Mouse (Mus musculus): ENCODE measurements around the gene Lrch1. TPM values are rescaled to one million over a fixed set of nuclear protein-coding genes. Genes with fewer than 3 reads are reported as not detected.

The Lrch1 gene
- polyA plus RNA-seq, 1 experiment from 2014 or later = 16.0 TPM

DNA sequence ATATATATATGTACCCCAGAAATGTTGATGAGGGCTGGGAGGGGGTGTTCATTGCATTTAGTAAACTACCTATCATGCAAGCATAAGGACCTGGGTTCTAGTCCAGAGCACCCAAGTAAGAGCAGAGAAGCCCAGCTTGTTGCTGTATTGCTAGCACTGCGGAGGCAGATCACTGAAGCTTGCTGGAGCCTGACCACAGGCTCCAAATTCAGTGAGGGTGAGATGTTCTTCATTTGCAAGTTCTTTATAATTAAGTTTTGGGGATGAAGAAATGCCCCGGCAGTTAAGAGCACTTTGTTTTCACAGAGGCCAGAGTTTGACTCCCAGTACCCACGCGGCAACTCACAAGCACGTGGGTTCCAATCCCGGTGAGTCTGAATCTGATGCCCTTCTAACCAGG lies 12.6 kb downstream of the Lrch1 start:
- Histone ChIP-seq H3K9ac (replicated peaks; ENCODE audit: low read depth, low read length) (no peak overlapping the region), H3K36me3 (ENCODE audit: control insufficient read depth, insufficient read depth, low read length) (no peaks in the 10 kb centered on the region)
- WGBS = 94% methylated on average over 6 of the region's 6 CpGs

DNA sequence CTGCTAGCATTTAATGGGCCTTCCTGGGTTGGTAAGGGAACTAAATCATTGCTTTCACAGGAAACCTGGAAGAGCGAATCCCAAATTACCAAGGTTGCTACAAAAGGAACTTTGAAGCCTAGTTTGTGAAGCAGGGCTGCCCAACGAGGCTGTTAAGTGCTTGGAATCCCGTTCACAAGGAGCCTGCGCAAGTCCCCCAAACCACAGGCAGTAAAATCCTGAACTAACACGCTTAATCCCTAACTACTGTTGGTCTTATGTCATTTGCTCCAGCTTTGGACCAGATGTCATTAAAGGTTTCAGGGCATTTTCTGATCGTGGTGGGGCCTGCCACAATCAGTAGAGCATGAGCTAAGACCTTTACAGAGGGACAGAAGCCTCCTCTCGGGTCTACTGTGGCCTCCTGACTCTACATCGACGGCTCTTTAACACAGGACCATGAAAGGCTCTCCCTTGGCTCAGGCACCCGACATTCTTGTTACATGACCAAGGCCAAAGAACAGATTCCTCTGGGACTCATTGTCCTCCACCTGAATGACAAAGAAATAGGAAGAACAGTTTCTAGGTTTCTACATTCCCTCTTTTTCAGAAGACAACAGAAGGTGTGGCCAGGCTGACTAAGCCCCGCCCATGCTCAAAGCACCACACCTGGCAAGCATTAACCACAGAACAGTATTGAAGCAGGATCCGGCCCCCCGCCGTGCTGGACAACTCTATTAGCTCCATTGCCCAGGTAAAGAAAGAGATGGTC lies 13.5 kb downstream of the Lrch1 start:
- 0 out of 2 replicates have a peak, but pooled peaks cover 2% of the 10 kb centered on the region for H3K4me1 ChIP-seq (ENCODE audit: control insufficient read depth, insufficient read depth, low read length)
- no peak overlapping the region for H3K27ac ChIP-seq (ENCODE audit: low read length)
- ATAC-seq (ENCODE audit: insufficient number of reproducible peaks, insufficient read depth, low FRiP score, low read depth) = no peak
- H3K4me2 ChIP-seq (replicated peaks; ENCODE audit: low read depth, low read length) = no peak overlapping the region
- H3K36me3 ChIP-seq (ENCODE audit: control insufficient read depth, insufficient read depth, low read length) = no peaks in the 10 kb centered on the region
- 79% methylated on average over 14 of the region's 14 CpGs for WGBS
- no peak overlapping the region for H3K9ac ChIP-seq (replicated peaks; ENCODE audit: low read depth, low read length)
- H3K4me3 ChIP-seq (ENCODE audit: low read depth, low read length) = no peak overlapping the region
- H3K27me3 ChIP-seq (ENCODE audit: control insufficient read depth, insufficient read depth, low read length) = no peaks in the 10 kb centered on the region
- H3K9me3 ChIP-seq (ENCODE audit: control insufficient read depth, low read depth, low read length) = no peaks in the 10 kb centered on the region

More for the DNA sequence above, 12.6 kb downstream of the Lrch1 start:
- H3K4me3 ChIP-seq (ENCODE audit: low read depth, low read length) = no peak overlapping the region
- H3K4me1 ChIP-seq (ENCODE audit: control insufficient read depth, insufficient read depth, low read length) = no peaks in the 10 kb centered on the region
- no peaks in the 10 kb centered on the region for H3K9me3 ChIP-seq (ENCODE audit: control insufficient read depth, low read depth, low read length)
- no peak overlapping the region for H3K27ac ChIP-seq (ENCODE audit: low read length)
- no peak for ATAC-seq (ENCODE audit: insufficient number of reproducible peaks, insufficient read depth, low FRiP score, low read depth)
- no peak overlapping the region for H3K4me2 ChIP-seq (replicated peaks; ENCODE audit: low read depth, low read length)
- no peaks in the 10 kb centered on the region for H3K27me3 ChIP-seq (ENCODE audit: control insufficient read depth, insufficient read depth, low read length)

DNA sequence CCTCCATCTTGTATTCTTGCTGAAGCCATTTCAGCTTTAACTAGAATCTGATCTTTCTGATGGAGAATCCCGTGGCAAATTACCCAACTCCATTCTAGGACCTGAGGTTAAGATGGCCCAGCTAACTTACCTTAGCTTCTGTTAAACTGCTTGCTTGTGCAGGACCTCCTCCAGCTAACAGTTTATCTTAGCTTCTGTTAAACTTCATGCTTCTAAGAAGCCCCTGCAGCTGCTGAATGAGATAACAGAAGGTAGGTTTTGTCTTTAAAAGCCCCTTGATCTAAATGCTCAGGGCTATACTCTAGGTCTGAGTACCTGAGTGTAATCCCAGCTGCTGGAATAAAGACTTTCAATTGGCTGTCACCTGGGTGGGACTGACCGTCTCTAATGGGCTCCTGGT lies 17.9 kb downstream of the Lrch1 start:
- ATAC-seq (ENCODE audit: insufficient number of reproducible peaks, insufficient read depth, low FRiP score, low read depth) = no peak
- 62% methylated on average over 2 of the region's 2 CpGs for WGBS

DNA sequence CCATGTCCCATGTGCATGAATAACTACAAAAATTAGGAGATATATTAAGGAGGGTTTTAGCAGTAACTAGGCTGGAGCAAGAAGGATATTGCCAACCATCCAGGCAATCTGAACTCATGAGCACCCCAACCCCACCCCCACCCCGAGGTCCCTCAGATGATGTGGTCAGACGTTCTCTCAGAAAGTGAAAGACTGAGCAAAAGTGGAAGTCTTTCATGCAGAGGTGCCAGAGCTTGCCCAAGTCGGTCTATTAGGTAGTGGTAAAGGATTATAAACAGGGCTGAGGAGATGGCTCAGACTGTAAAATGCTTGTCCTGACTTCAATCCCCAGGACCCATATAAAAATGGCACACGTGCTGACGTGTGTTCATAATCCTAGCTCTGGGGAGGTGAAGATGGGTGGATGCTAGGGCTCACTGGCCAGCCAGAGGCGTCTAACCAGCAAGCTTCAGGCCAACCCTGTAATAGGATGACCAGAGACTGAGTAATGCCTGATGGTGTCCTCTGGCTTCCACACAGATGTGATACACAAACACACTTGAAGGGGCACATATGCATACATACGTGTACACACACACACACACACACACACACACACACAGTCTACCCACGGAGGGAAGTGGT lies 18.8 kb downstream of the Lrch1 start:
- H3K27ac ChIP-seq (ENCODE audit: low read length) = no peak overlapping the region
- H3K27me3 ChIP-seq (ENCODE audit: control insufficient read depth, insufficient read depth, low read length) = no peaks in the 10 kb centered on the region
- H3K4me2 ChIP-seq (replicated peaks; ENCODE audit: low read depth, low read length) = no peak overlapping the region
- H3K4me3 ChIP-seq (ENCODE audit: low read depth, low read length) = no peak overlapping the region
- no peaks in the 10 kb centered on the region; the same call in 1 of the 2 replicates for H3K36me3 ChIP-seq (ENCODE audit: control insufficient read depth, insufficient read depth, low read length)
- H3K4me1 ChIP-seq (ENCODE audit: control insufficient read depth, insufficient read depth, low read length) = peaks cover 17% of the 10 kb centered on the region
- ATAC-seq (ENCODE audit: insufficient number of reproducible peaks, insufficient read depth, low FRiP score, low read depth) = no peak
- H3K9ac ChIP-seq (replicated peaks; ENCODE audit: low read depth, low read length) = no peak overlapping the region
- H3K9me3 ChIP-seq (ENCODE audit: control insufficient read depth, low read depth, low read length) = no peaks in the 10 kb centered on the region
- WGBS = 91% methylated on average over 8 of the region's 8 CpGs

More for the DNA sequence above, 17.9 kb downstream of the Lrch1 start:
- Histone ChIP-seq H3K36me3 (ENCODE audit: control insufficient read depth, insufficient read depth, low read length) (no peaks in the 10 kb centered on the region; the same call in 1 of the 2 replicates), H3K4me1 (ENCODE audit: control insufficient read depth, insufficient read depth, low read length) (peaks cover 13% of the 10 kb centered on the region), H3K9ac (replicated peaks; ENCODE audit: low read depth, low read length) (no peak overlapping the region), H3K9me3 (ENCODE audit: control insufficient read depth, low read depth, low read length) (no peaks in the 10 kb centered on the region), H3K4me2 (replicated peaks; ENCODE audit: low read depth, low read length) (no peak overlapping the region), H3K27me3 (ENCODE audit: control insufficient read depth, insufficient read depth, low read length) (no peaks in the 10 kb centered on the region), H3K4me3 (ENCODE audit: low read depth, low read length) (no peak overlapping the region), H3K27ac (ENCODE audit: low read length) (no peak overlapping the region)

DNA sequence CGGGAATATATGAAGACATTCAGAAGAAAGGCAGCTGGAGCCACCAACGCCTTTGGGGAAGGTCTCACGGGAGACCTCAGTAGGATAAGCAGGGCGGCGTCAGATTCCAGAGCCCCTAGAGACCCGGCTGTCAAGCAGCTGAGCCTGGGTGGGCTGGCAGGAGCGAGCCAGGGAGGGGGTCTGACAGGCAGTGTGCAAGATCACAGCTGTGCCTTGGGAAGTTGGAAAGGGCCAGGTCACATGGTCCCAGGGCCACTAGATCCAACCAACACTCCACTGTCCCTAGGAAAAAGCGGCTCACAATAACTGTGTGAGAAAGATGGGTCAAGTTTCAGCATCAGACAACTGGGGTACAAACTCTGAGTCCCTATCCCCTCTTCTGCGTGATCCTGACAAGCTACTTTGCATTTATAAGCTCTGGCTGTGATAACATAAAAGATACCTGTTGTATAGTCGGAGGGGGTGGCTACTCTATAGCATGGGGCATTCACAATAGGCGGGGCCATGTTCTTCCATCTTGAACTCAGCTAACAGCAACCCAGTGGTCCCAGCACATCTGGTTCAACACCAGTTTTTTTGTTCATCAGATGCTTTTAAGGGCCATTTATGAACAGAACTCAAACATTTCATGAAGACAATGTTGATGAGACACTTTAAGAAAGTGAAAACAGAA lies 20.6 kb downstream of the Lrch1 start:
- Histone ChIP-seq H3K36me3 (ENCODE audit: control insufficient read depth, insufficient read depth, low read length) (no peaks in the 10 kb centered on the region; the same call in 1 of the 2 replicates), H3K9ac (replicated peaks; ENCODE audit: low read depth, low read length) (no peak overlapping the region), H3K9me3 (ENCODE audit: control insufficient read depth, low read depth, low read length) (no peaks in the 10 kb centered on the region), H3K4me2 (replicated peaks; ENCODE audit: low read depth, low read length) (no peak overlapping the region), H3K27me3 (ENCODE audit: control insufficient read depth, insufficient read depth, low read length) (no peaks in the 10 kb centered on the region), H3K4me1 (ENCODE audit: control insufficient read depth, insufficient read depth, low read length) (peaks cover 20% of the 10 kb centered on the region), H3K4me3 (ENCODE audit: low read depth, low read length) (no peak overlapping the region), H3K27ac (ENCODE audit: low read length) (no peak overlapping the region)
- peak; percentile 62; the same call in 1 of the 2 replicates for ATAC-seq (ENCODE audit: insufficient number of reproducible peaks, insufficient read depth, low FRiP score, low read depth)
- WGBS = 31% methylated on average over 11 of the region's 11 CpGs

DNA sequence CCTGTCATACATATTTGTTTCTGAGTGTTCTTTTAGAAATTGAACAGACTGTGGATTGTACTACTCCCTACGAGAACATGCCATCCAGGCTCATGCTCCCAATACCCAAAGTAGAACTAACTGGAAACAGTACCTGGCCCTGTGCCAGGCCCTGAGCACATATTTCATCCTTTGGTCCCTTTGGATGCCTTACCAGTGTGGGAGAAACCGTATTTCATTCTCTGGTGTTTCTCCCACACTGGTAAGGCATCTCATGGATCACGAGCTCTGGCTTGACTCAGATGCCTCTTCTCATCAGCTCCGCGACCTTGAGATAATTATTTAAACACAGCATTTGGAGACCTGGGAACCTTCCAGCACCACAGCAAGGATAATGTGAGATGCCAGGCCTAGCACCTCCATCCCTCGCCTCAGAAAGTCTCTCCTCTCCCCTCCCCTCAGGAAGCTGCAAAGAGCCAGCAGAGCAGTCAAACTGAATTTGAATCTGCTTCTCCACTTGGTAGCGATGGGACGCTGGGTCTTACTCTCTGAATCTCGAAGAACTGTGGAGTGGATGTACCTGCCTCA lies 21.6 kb downstream of the Lrch1 start:
- ATAC-seq (ENCODE audit: insufficient number of reproducible peaks, insufficient read depth, low FRiP score, low read depth) = no peak
- Histone ChIP-seq H3K4me1 (ENCODE audit: control insufficient read depth, insufficient read depth, low read length) (peaks cover 23% of the 10 kb centered on the region), H3K4me3 (ENCODE audit: low read depth, low read length) (no peak overlapping the region), H3K4me2 (replicated peaks; ENCODE audit: low read depth, low read length) (no peak overlapping the region), H3K9ac (replicated peaks; ENCODE audit: low read depth, low read length) (no peak overlapping the region; the same call in 1 of the 2 replicates), H3K36me3 (ENCODE audit: control insufficient read depth, insufficient read depth, low read length) (no peaks in the 10 kb centered on the region; the same call in 1 of the 2 replicates), H3K9me3 (ENCODE audit: control insufficient read depth, low read depth, low read length) (no peaks in the 10 kb centered on the region), H3K27ac (ENCODE audit: low read length) (no peak overlapping the region), H3K27me3 (ENCODE audit: control insufficient read depth, insufficient read depth, low read length) (no peaks in the 10 kb centered on the region)
- WGBS = 56% methylated on average over 9 of the region's 9 CpGs

DNA sequence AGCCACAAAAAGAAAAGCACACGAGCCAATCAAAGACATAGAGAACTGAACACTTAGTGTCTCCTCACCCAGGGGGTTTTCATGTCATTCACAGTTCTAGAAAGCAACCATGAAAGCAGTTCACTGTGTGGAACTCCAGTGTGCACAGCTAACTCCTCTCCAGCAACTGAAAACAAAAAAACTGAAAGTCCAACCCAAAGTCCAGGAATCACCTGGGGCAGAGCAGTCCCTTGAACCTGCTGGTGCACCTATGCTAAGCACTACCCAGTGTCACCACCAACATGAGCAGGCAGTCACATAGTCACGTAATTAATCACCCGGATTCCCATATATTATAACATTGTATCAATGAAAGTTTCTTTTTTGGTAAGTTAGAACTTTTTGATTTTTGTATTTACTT lies 23.2 kb downstream of the Lrch1 start:
- Histone ChIP-seq H3K36me3 (ENCODE audit: control insufficient read depth, insufficient read depth, low read length) (no peaks in the 10 kb centered on the region; the same call in 1 of the 2 replicates), H3K27ac (ENCODE audit: low read length) (no peak overlapping the region), H3K9me3 (ENCODE audit: control insufficient read depth, low read depth, low read length) (no peaks in the 10 kb centered on the region), H3K27me3 (ENCODE audit: control insufficient read depth, insufficient read depth, low read length) (no peaks in the 10 kb centered on the region), H3K4me2 (replicated peaks; ENCODE audit: low read depth, low read length) (no peak overlapping the region), H3K4me3 (ENCODE audit: low read depth, low read length) (no peak overlapping the region), H3K4me1 (ENCODE audit: control insufficient read depth, insufficient read depth, low read length) (peaks cover 22% of the 10 kb centered on the region), H3K9ac (replicated peaks; ENCODE audit: low read depth, low read length) (no peak overlapping the region)
- 82% methylated on average over 3 of the region's 3 CpGs for WGBS
- no peak for ATAC-seq (ENCODE audit: insufficient number of reproducible peaks, insufficient read depth, low FRiP score, low read depth)

DNA sequence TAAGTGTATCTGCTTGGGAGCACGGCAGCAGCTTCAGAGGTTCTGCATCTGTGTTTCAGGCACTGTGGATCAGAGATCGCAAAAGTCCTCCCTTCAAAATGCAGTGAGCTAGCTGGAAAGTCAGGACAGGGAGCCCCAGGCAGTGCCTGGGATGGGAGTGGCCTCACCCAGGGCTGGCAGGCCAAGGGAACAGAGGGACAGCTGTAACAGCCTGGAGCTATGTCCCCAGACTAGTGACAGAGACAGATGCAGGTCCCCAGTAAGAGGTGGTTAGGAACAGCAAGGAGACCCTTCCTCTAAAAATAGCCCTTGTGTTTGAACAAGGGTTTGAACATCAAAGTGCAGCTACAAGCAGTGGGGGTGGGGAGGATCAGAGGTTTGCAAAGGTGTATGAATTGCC lies 23.6 kb downstream of the Lrch1 start:
- no peak overlapping the region for H3K4me3 ChIP-seq (ENCODE audit: low read depth, low read length)
- WGBS = 52% methylated on average over 2 of the region's 2 CpGs
- no peak overlapping the region for H3K4me2 ChIP-seq (replicated peaks; ENCODE audit: low read depth, low read length)
- no peaks in the 10 kb centered on the region; the same call in 1 of the 2 replicates for H3K36me3 ChIP-seq (ENCODE audit: control insufficient read depth, insufficient read depth, low read length)
- no peak overlapping the region for H3K9ac ChIP-seq (replicated peaks; ENCODE audit: low read depth, low read length)
- no peak overlapping the region for H3K27ac ChIP-seq (ENCODE audit: low read length)
- no peaks in the 10 kb centered on the region for H3K27me3 ChIP-seq (ENCODE audit: control insufficient read depth, insufficient read depth, low read length)
- H3K4me1 ChIP-seq (ENCODE audit: control insufficient read depth, insufficient read depth, low read length) = peaks cover 22% of the 10 kb centered on the region
- no peak for ATAC-seq (ENCODE audit: insufficient number of reproducible peaks, insufficient read depth, low FRiP score, low read depth)
- no peaks in the 10 kb centered on the region for H3K9me3 ChIP-seq (ENCODE audit: control insufficient read depth, low read depth, low read length)
